Mouse (Mus musculus) heart, adult 2 months (tissue): ENCODE results near the gene Il17d. TPM values are rescaled to one million over a fixed set of nuclear protein-coding genes. Genes with fewer than 3 reads are reported as not detected.

Experiments
- DNase-seq, 2 experiments: peaks; one replicate each; pipeline ENCODE4 v3.0.0; 2021
- H3K27ac ChIP-seq: fragments of 200-600 bp; 2 replicates; pipeline ENCODE4 v1.8.1; 2022
- H3K27me3 ChIP-seq: fragments of 200-500 bp; 2 replicates; pipeline ENCODE4 v1.6.1; 2012; ENCODE audit warnings: mild to moderate bottlenecking, low read length, inconsistent platforms, mixed read lengths; ENCODE audit not compliant: control insufficient read depth, insufficient read depth
- H3K36me3 ChIP-seq: fragments of 200-500 bp; 2 replicates; pipeline ENCODE4 v1.6.1; 2012; ENCODE audit warnings: low read length, inconsistent platforms; ENCODE audit not compliant: control insufficient read depth, insufficient read depth
- H3K4me1 ChIP-seq: fragments of 200-500 bp; 2 replicates; pipeline ENCODE4 v1.6.1; 2011; ENCODE audit warnings: low read length; ENCODE audit not compliant: control insufficient read depth, insufficient read depth
- H3K4me3 ChIP-seq: fragments of 200-600 bp; 2 replicates; pipeline ENCODE4 v1.8.1; 2022
- H3K79me2 ChIP-seq: fragments of 200-500 bp; replicated peaks from 2 replicates; pipeline ENCODE4 v1.6.1; 2012; ENCODE audit warnings: mild to moderate bottlenecking, inconsistent platforms, low read length, moderate library complexity, mixed read lengths; ENCODE audit not compliant: control insufficient read depth, insufficient read depth
- H3K9ac ChIP-seq: fragments of 200-500 bp; 2 replicates; pipeline ENCODE4 v1.6.1; 2012; ENCODE audit warnings: low read depth, mild to moderate bottlenecking, control low read depth, inconsistent platforms, low read length, mixed read lengths
- CTCF ChIP-seq: fragments of 200-600 bp; IDR thresholded peaks from 2 replicates; pipeline ENCODE4 v1.8.1; 2022; ENCODE audit warnings: antibody characterized with exemption, mild to moderate bottlenecking, moderate library complexity
- EP300 ChIP-seq: fragments of 200-500 bp; IDR thresholded peaks from 2 replicates; pipeline ENCODE4 v1.6.1; 2011; ENCODE audit warnings: low read depth, low read length, control low read depth; ENCODE audit not compliant: insufficient read depth
- POLR2A ChIP-seq: fragments of 200-500 bp; IDR thresholded peaks from 2 replicates; pipeline ENCODE4 v1.6.1; 2011; ENCODE audit warnings: mild to moderate bottlenecking, low read depth, low read length, control low read depth; ENCODE audit not compliant: insufficient read depth
- WGBS: fragments of 180-500 bp; shearing (Covaris S2); methylation state at CpG from one replicate; pipeline ENCODE4 v1.1.7; 2018; 5-methylcytosine and 5-hydroxymethylcytosine counted together
- intact Hi-C: fragments of 180-260 bp; cut with DNase I; formaldehyde crosslinking; loops from one replicate; pipeline ENCODE4 v1.15.1; 2025
- polyA plus RNA-seq: library from polyadenylated mRNA; depleted of rRNA; stranded (reverse); fragments of >200 nt; gene quantifications from 2 replicates; pipeline ENCODE4 v1.2.3, GENCODE M21; 2012
- total RNA-seq, 2 experiments: library from RNA; stranded (reverse); gene quantifications; 2 replicates each; pipeline ENCODE4 v1.2.3; 2021

Gene Il17d
- total and polyA plus RNA-seq, 3 experiments, result 2.2 to 10.1 (median 3.3) TPM

DNA sequence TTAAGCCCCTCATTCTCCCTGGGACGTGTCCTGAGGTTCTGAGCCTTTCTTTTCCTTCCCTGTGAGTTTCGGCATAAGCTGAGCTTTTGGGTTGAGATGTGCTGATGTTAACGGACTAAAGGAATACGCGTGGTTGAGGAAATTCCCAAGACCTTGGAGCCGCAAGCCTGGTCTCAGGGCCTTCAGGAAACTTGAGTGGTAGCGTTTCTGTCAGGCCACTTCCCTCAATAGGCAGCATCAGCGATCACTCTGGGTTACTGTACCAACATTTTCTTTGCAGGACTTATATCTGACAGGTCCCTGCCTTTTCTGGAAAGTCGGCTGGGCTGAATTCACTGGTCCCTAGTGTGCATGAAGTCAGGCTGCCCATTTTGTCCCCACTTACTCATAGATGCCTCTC, 12.2 kb downstream of the Il17d start:
- H3K4me1 ChIP-seq, result peaks cover 26% of the 10 kb centered on the region
- intact Hi-C loops, result no loop called here
- WGBS, result 60% methylated on average over 9 of the region's 9 CpGs
- no peaks in the 10 kb centered on the region for H3K36me3 ChIP-seq
- no peak overlapping the region for H3K9ac ChIP-seq
- no peaks in the 10 kb centered on the region for H3K79me2 ChIP-seq
- H3K27ac ChIP-seq, result peak overlapping the region; percentile 51
- H3K27me3 ChIP-seq, result no peaks in the 10 kb centered on the region
- no peak for TF ChIP-seq POLR2A
- TF ChIP-seq CTCF, result no peak
- TF ChIP-seq EP300, result no peak
- DNase-seq, result no peak
- H3K4me3 ChIP-seq, result no peak overlapping the region

DNA sequence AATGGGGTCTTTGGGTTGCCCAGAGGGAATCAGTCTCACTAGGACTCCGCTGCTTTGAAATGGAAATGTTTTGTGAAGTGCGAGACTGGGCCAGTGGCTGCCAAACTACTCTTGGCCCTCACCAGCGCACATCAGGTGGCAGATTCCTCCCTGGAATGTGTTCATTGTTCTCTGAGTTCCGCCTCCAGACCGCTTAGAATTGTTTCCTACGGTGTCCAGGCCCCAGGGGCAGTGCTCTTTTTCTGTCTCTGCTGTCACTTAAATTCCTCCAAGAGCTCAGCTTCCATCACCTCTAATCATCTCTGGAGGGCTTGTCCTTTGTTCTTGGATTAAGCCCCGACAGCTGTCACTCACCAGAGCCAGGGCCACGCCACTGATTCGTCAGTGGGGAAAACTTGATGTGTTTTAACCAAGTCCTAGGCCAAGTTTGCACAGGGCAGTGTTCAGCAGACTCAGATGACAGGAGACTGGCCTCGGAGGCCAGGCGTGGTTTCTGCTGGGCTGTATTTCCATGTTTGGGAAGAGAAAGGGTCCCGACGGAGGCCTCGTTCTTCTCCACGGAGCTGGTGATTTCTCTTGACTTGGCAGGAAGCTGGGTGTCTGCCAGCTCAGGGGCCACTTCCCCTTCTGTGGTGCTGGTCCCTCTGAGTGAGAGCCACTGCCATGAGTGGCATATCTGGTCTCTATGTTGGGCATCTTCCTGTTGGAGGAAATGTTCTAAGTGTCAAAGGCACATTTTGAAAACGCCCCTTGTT, 12.9 kb downstream of the Il17d start:
- intact Hi-C loops, result no loop called here
- Histone ChIP-seq H3K27me3 (no peaks in the 10 kb centered on the region), H3K4me1 (peaks cover 26% of the 10 kb centered on the region), H3K4me3 (no peak overlapping the region), H3K36me3 (no peaks in the 10 kb centered on the region), H3K27ac (peak overlapping the region; percentile 51), H3K9ac (no peak overlapping the region), H3K79me2 (no peaks in the 10 kb centered on the region)
- peak; percentile 27 to 33 for DNase-seq
- TF ChIP-seq CTCF (no peak), POLR2A (no peak), EP300 (peak; percentile 43; the same call in 1 of the 2 replicates)
- WGBS, result 15% methylated on average over 16 of the region's 16 CpGs

DNA sequence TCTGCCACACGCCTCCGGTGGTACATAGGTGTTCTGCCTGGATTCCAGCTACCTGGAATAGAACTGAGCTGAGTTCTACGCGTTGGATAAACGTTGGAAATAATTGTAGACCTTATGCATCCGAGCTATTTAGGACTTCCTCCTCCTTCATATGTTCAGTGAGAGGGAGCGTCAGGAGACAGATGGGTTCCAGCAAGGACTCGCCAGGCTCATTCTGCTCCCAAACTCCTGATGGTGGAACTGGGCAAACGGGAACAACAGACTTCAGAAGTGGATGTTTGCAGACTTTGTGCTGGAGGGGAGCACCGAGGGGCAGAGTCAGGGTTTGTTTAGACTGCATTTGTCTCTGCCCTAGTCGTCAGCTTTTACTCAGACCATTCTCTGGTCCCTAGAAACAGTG, 16.1 kb downstream of the Il17d start:
- intact Hi-C loops, result loop anchor here (2.0 kb wide), 1 partner anchor 68 kb away; no protein-coding TSS in a partner anchor
- WGBS, result 85% methylated on average over 11 of the region's 11 CpGs
- no peaks in the 10 kb centered on the region for H3K79me2 ChIP-seq
- no peaks in the 10 kb centered on the region for H3K36me3 ChIP-seq
- no peak for TF ChIP-seq POLR2A
- TF ChIP-seq CTCF, result no peak
- TF ChIP-seq EP300, result no peak
- no peaks in the 10 kb centered on the region for H3K27me3 ChIP-seq
- peaks cover 17% of the 10 kb centered on the region for H3K4me1 ChIP-seq
- no peak overlapping the region for H3K27ac ChIP-seq
- DNase-seq, result no peak
- H3K9ac ChIP-seq, result no peak overlapping the region
- no peak overlapping the region for H3K4me3 ChIP-seq

DNA sequence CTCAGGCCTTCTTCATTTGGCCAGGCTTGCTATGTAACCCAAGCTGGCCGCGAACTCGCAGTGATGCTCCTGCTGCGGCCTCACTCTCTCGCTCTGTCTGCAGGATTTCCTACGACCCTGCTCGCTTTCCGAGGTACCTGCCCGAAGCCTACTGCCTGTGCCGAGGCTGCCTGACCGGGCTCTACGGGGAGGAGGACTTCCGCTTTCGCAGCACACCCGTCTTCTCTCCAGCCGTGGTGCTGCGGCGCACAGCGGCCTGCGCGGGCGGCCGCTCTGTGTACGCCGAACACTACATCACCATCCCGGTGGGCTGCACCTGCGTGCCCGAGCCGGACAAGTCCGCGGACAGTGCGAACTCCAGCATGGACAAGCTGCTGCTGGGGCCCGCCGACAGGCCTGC, 17.7 kb downstream of the Il17d start:
- Histone ChIP-seq H3K79me2 (no peaks in the 10 kb centered on the region), H3K9ac (no peak overlapping the region; the same call in 1 of the 2 replicates), H3K27ac (no peak overlapping the region), H3K27me3 (no peaks in the 10 kb centered on the region), H3K4me3 (no peak overlapping the region), H3K4me1 (peaks cover 8% of the 10 kb centered on the region), H3K36me3 (no peaks in the 10 kb centered on the region)
- intact Hi-C loops, result no loop called here
- peak in 1 of 2 experiments; percentile 11 for DNase-seq
- TF ChIP-seq CTCF (no peak), EP300 (no peak), POLR2A (no peak)
- 68% methylated on average over 34 of the region's 34 CpGs for WGBS

DNA sequence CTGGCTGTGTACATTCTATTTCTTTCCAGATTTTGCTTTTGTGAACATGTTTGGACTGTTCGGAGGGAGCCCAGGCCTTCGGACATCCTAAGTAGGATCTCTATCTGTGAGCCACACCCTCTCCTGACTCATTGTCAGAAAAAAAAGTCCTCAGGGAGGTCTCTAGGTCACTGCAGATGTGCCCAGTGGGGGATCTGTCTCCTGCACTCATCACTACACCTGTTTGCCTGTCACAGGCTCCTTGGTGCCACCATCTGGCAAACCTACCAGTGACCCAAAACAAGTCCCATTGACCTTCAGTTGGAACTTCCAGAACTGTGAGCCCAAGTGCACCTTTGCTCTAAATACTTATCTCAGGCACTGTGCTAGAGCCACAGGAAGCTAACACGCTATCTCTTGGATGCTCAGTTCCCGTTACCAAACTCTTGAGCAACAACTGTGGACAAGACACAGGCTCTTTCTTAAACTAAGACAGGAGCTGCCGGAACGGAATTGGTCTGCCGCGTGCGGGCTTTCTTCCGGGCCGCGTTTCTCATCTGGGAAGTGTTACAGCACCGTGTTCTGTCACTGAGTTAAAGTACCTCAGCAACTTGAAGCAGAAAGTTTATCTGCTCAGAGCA, 19.0 kb downstream of the Il17d start:
- Histone ChIP-seq H3K79me2 (no peaks in the 10 kb centered on the region), H3K9ac (no peak overlapping the region), H3K4me3 (no peak overlapping the region), H3K27ac (no peak overlapping the region), H3K4me1 (peaks cover 1% of the 10 kb centered on the region), H3K36me3 (no peaks in the 10 kb centered on the region), H3K27me3 (no peaks in the 10 kb centered on the region)
- no peak for DNase-seq
- no peak for TF ChIP-seq EP300
- no peak for TF ChIP-seq POLR2A
- TF ChIP-seq CTCF, result no peak
- WGBS, result 80% methylated on average over 13 of the region's 13 CpGs
- intact Hi-C loops, result no loop called here

DNA sequence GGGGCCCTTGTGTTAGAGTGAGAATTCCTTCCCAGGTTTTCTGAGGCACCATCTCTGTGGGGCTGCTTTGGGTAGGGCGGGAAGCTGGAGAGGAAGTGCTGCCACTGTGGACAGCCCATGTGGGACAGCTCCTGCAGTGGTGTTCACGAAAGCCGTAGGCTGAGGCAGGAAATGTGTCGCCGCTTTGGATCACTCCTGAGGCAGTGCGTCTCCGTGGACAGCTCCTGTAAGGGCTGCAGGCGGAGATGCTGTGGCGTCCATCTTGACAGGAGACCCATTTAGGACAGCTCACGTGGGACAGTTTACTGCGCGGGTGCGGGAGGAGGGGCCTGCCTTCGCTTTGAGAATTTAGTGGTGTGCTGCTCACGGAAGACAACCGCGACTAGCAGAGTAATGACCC, 20.9 kb downstream of the Il17d start:
- H3K36me3 ChIP-seq, result no peaks in the 10 kb centered on the region
- peaks cover 1% of the 10 kb centered on the region for H3K4me1 ChIP-seq
- WGBS, result 77% methylated on average over 17 of the region's 17 CpGs
- TF ChIP-seq CTCF, result no peak
- no peak for TF ChIP-seq EP300
- TF ChIP-seq POLR2A, result no peak
- H3K27ac ChIP-seq, result no peak overlapping the region
- no peak overlapping the region for H3K9ac ChIP-seq
- intact Hi-C loops, result no loop called here
- H3K4me3 ChIP-seq, result no peak overlapping the region
- H3K79me2 ChIP-seq, result no peaks in the 10 kb centered on the region
- no peak for DNase-seq
- H3K27me3 ChIP-seq, result no peaks in the 10 kb centered on the region
